Mouse (Mus musculus) bone marrow macrophage, adult 2 months (primary cell): ENCODE data around the gene Acot13. TPM values are rescaled to one million over a fixed set of nuclear protein-coding genes. Genes with fewer than 3 reads are reported as not detected.
"Not testable (repeated sequence)": the region's sequence is repeated elsewhere in the genome, so short reads cannot be mapped to it uniquely, and the experiment has no call there.

Experiments used
- H3K27ac ChIP-seq: 2 replicates; pipeline ENCODE4 v1.5.1; 2012; ENCODE audit warnings: low read depth, low read length; ENCODE audit not compliant: insufficient read depth
- H3K4me1 ChIP-seq: 2 replicates; pipeline ENCODE4 v1.6.1; 2012; ENCODE audit warnings: low read length; ENCODE audit not compliant: control insufficient read depth, insufficient read depth
- H3K4me3 ChIP-seq: 2 replicates; pipeline ENCODE4 v1.5.1; 2012; ENCODE audit warnings: mild to moderate bottlenecking, low read length, moderate library complexity; ENCODE audit not compliant: insufficient read depth
- CTCF ChIP-seq: IDR thresholded peaks from 2 replicates; pipeline ENCODE4 v1.5.1; 2012; ENCODE audit warnings: low read depth, mild to moderate bottlenecking, low read length, moderate library complexity
- POLR2A ChIP-seq: IDR thresholded peaks from 2 replicates; pipeline ENCODE4 v1.6.1; 2012; ENCODE audit warnings: mild to moderate bottlenecking, low read depth, low read length, borderline replicate concordance
- polyA plus RNA-seq: library from polyadenylated mRNA; stranded (reverse); fragments of >200 nt; gene quantifications from 2 replicates; pipeline ENCODE4 v1.2.4, GENCODE M21; 2012; ENCODE audit not compliant: missing spikeins, insufficient read depth, insufficient read length

The Acot13 gene
- polyA plus RNA-seq, 1 experiment = 81.0 TPM

GRCm38 (mm10) chr13:24861084-24861483, 29.7 kb upstream of the Acot13 start:
- Histone ChIP-seq H3K4me1 (no peaks in the 10 kb centered on the region), H3K27ac (no peak overlapping the region), H3K4me3 (no peak overlapping the region)
- no peak for TF ChIP-seq CTCF
- TF ChIP-seq POLR2A = no peak

- Histone ChIP-seq H3K27ac (no peak overlapping the region), H3K4me1 (no peaks in the 10 kb centered on the region), H3K4me3 (no peak overlapping the region)
- TF ChIP-seq POLR2A (no peak), CTCF (no peak)
Measured at GRCm38 (mm10) chr13:24859115-24859514, 27.8 kb upstream of the Acot13 start.

- Histone ChIP-seq H3K4me3 (no peak overlapping the region), H3K27ac (no peak overlapping the region), H3K4me1 (peaks cover 5% of the 10 kb centered on the region; the same call in 1 of the 2 replicates)
- no peak for TF ChIP-seq POLR2A
- no peak for TF ChIP-seq CTCF
Measured at GRCm38 (mm10) chr13:24852570-24852969, 21.2 kb upstream of the Acot13 start.

GRCm38 (mm10) chr13:24851989-24852388, 20.6 kb upstream of the Acot13 start:
- Histone ChIP-seq H3K4me1 (peaks cover 5% of the 10 kb centered on the region; the same call in 1 of the 2 replicates), H3K27ac (no peak overlapping the region), H3K4me3 (no peak overlapping the region)
- TF ChIP-seq CTCF (no peak), POLR2A (no peak)

DNA sequence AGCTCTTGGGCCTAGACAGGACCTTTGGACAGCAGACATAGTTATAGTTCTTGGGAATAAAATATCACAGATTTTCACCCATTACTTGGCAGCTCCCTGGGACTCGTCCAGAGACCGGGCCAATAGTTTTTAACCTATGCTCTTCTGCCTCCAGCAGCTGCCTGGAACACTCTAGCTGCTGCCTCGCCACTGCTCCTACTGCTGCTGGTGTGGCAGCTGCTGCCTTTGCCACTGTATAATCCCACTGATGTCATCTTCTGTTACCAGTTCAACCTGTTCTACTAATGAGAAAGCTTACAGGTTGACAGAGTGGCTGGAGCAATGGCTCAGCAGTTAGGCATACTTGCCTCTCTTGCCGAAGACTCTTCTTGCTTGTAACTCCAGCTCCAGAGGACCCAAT, 18.0 kb upstream of the Acot13 start:
- Histone ChIP-seq H3K4me3 (no peak overlapping the region), H3K4me1 (peaks cover 5% of the 10 kb centered on the region; the same call in 1 of the 2 replicates), H3K27ac (no peak overlapping the region)
- no peak for TF ChIP-seq CTCF

- H3K4me3 ChIP-seq = no peak within 1 kb of the TSS
- no peak within 1 kb of the TSS for H3K27ac ChIP-seq
- H3K4me1 ChIP-seq = no peaks in the 10 kb centered on the region
- TF ChIP-seq POLR2A (no peak), CTCF (no peak)
Measured at GRCm38 (mm10) chr13:24844983-24845955, 13.9 kb upstream of the Acot13 start, which contains the start of gene D130043K22Rik. D130043K22Rik (plus strand) TSS chr13:24845135.

DNA sequence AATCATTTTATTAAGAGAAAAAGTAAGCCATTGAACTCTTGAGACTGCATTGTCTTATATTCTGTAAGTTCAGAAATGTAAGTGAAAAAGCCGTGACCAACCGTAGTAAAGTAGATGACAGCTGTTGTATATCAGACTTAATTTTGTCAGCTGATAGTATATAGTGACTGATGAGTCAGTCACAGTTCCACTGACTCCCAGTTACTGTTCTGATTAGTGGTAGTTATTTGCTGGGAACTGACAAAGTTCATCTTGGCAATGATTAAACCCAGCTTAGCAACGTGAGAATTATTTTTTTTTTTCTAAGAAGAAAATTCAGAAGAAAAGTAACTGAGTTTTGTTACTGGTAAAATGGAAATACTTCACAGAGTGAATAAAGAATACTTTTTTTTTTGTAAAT, 10.4 kb upstream of the Acot13 start:
- Histone ChIP-seq H3K27ac (no peak overlapping the region), H3K4me1 (peaks cover 6% of the 10 kb centered on the region), H3K4me3 (no peak overlapping the region)
- TF ChIP-seq CTCF (no peak), POLR2A (no peak)

DNA sequence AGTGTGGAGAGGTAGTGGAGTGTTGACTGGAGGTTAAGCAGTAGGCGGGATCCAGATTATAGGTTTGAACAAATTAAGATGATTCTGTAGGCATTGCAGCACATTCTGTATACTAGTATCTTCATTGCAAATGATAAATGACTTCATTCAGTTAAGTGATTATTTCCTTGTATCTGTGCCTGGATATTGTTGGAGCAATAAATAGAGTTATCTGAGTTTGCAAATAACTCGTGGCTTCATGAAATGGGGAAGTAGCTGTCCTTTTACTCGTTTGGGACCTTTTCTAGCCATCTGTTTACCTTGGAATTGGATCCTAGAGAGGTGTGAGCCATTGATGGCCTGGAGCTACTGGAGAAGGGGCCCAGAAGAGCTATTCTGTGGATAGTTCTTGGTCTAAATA, 8.5 kb upstream of the Acot13 start:
- peaks cover 6% of the 10 kb centered on the region for H3K4me1 ChIP-seq
- no peak for TF ChIP-seq CTCF
- no peak overlapping the region for H3K4me3 ChIP-seq
- H3K27ac ChIP-seq = no peak overlapping the region

- peaks cover 11% of the 10 kb centered on the region for H3K4me1 ChIP-seq
- H3K27ac ChIP-seq = not testable (repeated sequence)
Measured at GRCm38 (mm10) chr13:24837765-24838164, 6.4 kb upstream of the Acot13 start.

GRCm38 (mm10) chr13:24832811-24833155, 1.4 kb upstream of the Acot13 start:
- H3K27ac ChIP-seq = no peak overlapping the region
- peak overlapping the region; percentile 76 for H3K4me3 ChIP-seq
- TF ChIP-seq CTCF (no peak), POLR2A (no peak)
- H3K4me1 ChIP-seq = peaks cover 9% of the 10 kb centered on the region

More at GRCm38 (mm10) chr13:24837765-24838164, 6.4 kb upstream of the Acot13 start:
- not testable (repeated sequence) for H3K4me3 ChIP-seq
